In the genomic region with DNA sequence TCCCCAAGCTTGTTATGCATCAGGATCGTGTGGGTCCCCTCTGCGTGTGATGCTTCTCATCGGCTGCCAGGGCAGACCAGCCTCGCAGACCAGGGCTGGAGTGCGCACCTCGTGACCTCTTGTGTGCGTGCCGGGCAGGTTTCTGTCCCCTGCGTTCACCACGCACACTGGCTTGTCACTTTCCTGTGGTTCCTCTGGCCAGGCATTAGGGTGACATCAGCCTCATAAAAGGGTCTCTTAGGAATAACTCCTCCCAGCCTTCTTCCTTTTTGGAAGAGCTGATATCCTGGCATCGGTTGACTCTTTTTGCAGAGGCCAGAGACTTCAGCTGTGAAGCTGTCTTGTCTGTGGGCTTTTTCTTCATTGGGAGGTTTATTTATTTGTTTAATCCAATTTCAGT, we compare ENCODE assay signal across 23 mouse cellular contexts. TPM values are rescaled to one million over a fixed set of nuclear protein-coding genes. Genes with fewer than 3 reads are reported as not detected.
A peak's percentile ranks its signal among the peaks of the same experiment; 100 is the strongest.
DNase-seq lines count a peak whose midpoint lies in the region; ATAC-seq lines count a peak whose summit lies in the region.
"Had no signal": no experiment of that assay in that cellular context is flagged by ENCODE, and none has a peak within 500 bp of the region (broad histone marks: within the 10 kb centered on the region; RNA-seq: fewer than 3 reads in every experiment).

No protein-coding gene starts in this region.

- H3K4me2 ChIP-seq in limb, embryonic 13.5 days (replicated peaks) = no peak overlapping the region
- H3K4me2 ChIP-seq in heart, embryonic 14.5 days (ENCODE audit: low read length) = no peak overlapping the region
- H3K4me2 ChIP-seq: hindbrain, embryonic 12.5 days; kidney, embryonic 15.5 days; neural tube, embryonic 13.5 days had no signal

- no peak for ATAC-seq in limb, embryonic 13.5 days (ENCODE audit: low FRiP score, low read depth)
- no peak for ATAC-seq in heart, embryonic 14.5 days (ENCODE audit: insufficient number of reproducible peaks, insufficient read depth, low FRiP score, low read depth)
- ATAC-seq: forebrain, postnatal 0 days; intestine, postnatal 0 days; midbrain, embryonic 16.5 days had no signal

- peaks cover 53% of the 10 kb centered on the region for H3K36me3 ChIP-seq in limb, embryonic 13.5 days
- peaks cover 91% of the 10 kb centered on the region for H3K36me3 ChIP-seq in limb, embryonic 10.5 days
- H3K36me3 ChIP-seq in heart, embryonic 14.5 days (ENCODE audit: control insufficient read depth, insufficient read depth, low read length) = peaks cover 36% of the 10 kb centered on the region

- WGBS in limb, embryonic 13.5 days = 83% methylated on average over 11 of the region's 11 CpGs
- 92% methylated on average over 11 of the region's 11 CpGs for WGBS in limb, embryonic 10.5 days
- 50% methylated on average over 11 of the region's 11 CpGs for WGBS in heart, embryonic 14.5 days

- H3K27me3 ChIP-seq in limb, embryonic 13.5 days = no peaks in the 10 kb centered on the region
- H3K27me3 ChIP-seq in limb, embryonic 10.5 days (ENCODE audit: low read depth, poor library complexity, severe bottlenecking) = no peaks in the 10 kb centered on the region
- no peaks in the 10 kb centered on the region for H3K27me3 ChIP-seq in heart, embryonic 14.5 days (ENCODE audit: control insufficient read depth, insufficient read depth, low read length)
- H3K27me3 ChIP-seq: hindbrain, embryonic 12.5 days; kidney, embryonic 15.5 days; neural tube, embryonic 13.5 days had no signal

- peak; percentile 53 to 71 for DNase-seq in heart, adult 18-20 months
- no peak for DNase-seq in heart, postnatal 4 days
- no peak for DNase-seq in limb, embryonic 10.5 days (ENCODE audit: low spot score)
- no peak for DNase-seq in adipocyte (ENCODE audit: low spot score)
- DNase-seq in frontal cortex, postnatal 10 days (ENCODE audit: low spot score in 2 of 2) = no peak
- DNase-seq: adrenal gland, postnatal 25 days; cerebellum, adult 9-11 months; forebrain, postnatal 0 days; kidney, postnatal 36 days; lung, postnatal 4 days; retina, postnatal 1 day; right cerebral cortex, postnatal 25 days; thymus, postnatal 36 days had no signal

- no peak overlapping the region for H3K4me3 ChIP-seq in limb, embryonic 13.5 days
- no peak overlapping the region for H3K4me3 ChIP-seq in limb, embryonic 10.5 days
- no peak overlapping the region for H3K4me3 ChIP-seq in heart, embryonic 14.5 days (ENCODE audit: control insufficient read depth in 1 of 2, insufficient read depth in 1 of 2, low read depth in 1 of 2, low read length in 2 of 2)
- H3K4me3 ChIP-seq: forebrain, embryonic 10.5 days; hindbrain, embryonic 12.5 days; kidney, embryonic 15.5 days; midbrain, embryonic 10.5 days; myocyte; neural tube, embryonic 13.5 days had no signal

- no peaks in the 10 kb centered on the region for H3K9me3 ChIP-seq in limb, embryonic 13.5 days
- H3K9me3 ChIP-seq in limb, embryonic 10.5 days (replicated peaks) = no peaks in the 10 kb centered on the region
- H3K9me3 ChIP-seq in heart, embryonic 14.5 days (ENCODE audit: control insufficient read depth, low read length) = no peaks in the 10 kb centered on the region
- H3K9me3 ChIP-seq: forebrain, embryonic 10.5 days; hindbrain, embryonic 12.5 days; kidney, embryonic 15.5 days; midbrain, embryonic 10.5 days; neural tube, embryonic 13.5 days had no signal

- H3K27ac ChIP-seq in limb, embryonic 13.5 days = no peak overlapping the region
- no peak overlapping the region for H3K27ac ChIP-seq in limb, embryonic 10.5 days
- peak overlapping the region; percentile 36 to 48; a peak in 2 of 4 replicates for H3K27ac ChIP-seq in heart, embryonic 14.5 days (replicated peaks in 1 of 2; ENCODE audit: control insufficient read depth in 1 of 2, insufficient read depth in 1 of 2, low read depth in 2 of 2, low read length in 2 of 2)
- H3K27ac ChIP-seq: forebrain, embryonic 10.5 days; hindbrain, embryonic 12.5 days; kidney, embryonic 15.5 days; midbrain, embryonic 10.5 days; neural tube, embryonic 13.5 days had no signal

- 0 out of 2 replicates have a peak overlapping the region, but pooled peaks have one; percentile 39 for H3K9ac ChIP-seq in limb, embryonic 13.5 days
- 0 out of 2 replicates have a peak overlapping the region, but pooled peaks have one; percentile 16 for H3K9ac ChIP-seq in heart, embryonic 14.5 days (ENCODE audit: low read length)
- H3K9ac ChIP-seq: forebrain, postnatal 0 days; hindbrain, embryonic 12.5 days; kidney, embryonic 15.5 days; neural tube, embryonic 13.5 days had no signal

- H3K4me1 ChIP-seq in limb, embryonic 13.5 days = peaks cover 23% of the 10 kb centered on the region
- no peaks in the 10 kb centered on the region for H3K4me1 ChIP-seq in limb, embryonic 10.5 days
- H3K4me1 ChIP-seq in heart, embryonic 14.5 days (ENCODE audit: control insufficient read depth in 2 of 2, insufficient read depth in 2 of 2, low read length in 2 of 2) = peaks cover 46 to 63% of the 10 kb centered on the region in 2 experiments
- H3K4me1 ChIP-seq: hindbrain, embryonic 12.5 days; midbrain, embryonic 10.5 days had no signal

RNA-seq across cellular contexts. Expression of a gene that starts 12.2 kb away (rescaled TPM):
- total RNA-seq in heart, adult 18-20 months (2021) = 10 to 100 TPM; 50.3 to 57.1 TPM
- 10 to 100 TPM; 66.9 to 69.5 TPM for total RNA-seq in heart, postnatal 4 days (2021)
- polyA plus RNA-seq in limb, embryonic 13.5 days (2015; fragmentation: Nextera tagmentation; extraction: Ambion mirVana) = 17.5 and 18.9 TPM in 2 replicates
- polyA plus RNA-seq in limb, embryonic 10.5 days (2016; fragmentation: Nextera tagmentation; extraction: Ambion mirVana) = 23.5 and 26.1 TPM in 2 replicates
- polyA plus RNA-seq in heart, embryonic 14.5 days (2014; fragmentation: Nextera tagmentation; extraction: Ambion mirVana) = 30.2 and 36.9 TPM in 2 replicates

RNA-seq across cellular contexts. Expression of a gene that starts 12.8 kb away (rescaled TPM):
- total RNA-seq in heart, adult 18-20 months (2021) = 10 to 100 TPM; 50.4 to 56.6 TPM
- total RNA-seq in heart, postnatal 4 days (2021) = 100 to 1,000 TPM; 109 to 115 TPM
- 122 and 126 TPM in 2 replicates for polyA plus RNA-seq in limb, embryonic 13.5 days (2015; fragmentation: Nextera tagmentation; extraction: Ambion mirVana)
- 114 and 121 TPM in 2 replicates for polyA plus RNA-seq in limb, embryonic 10.5 days (2016; fragmentation: Nextera tagmentation; extraction: Ambion mirVana)
- polyA plus RNA-seq in heart, embryonic 14.5 days (2014; fragmentation: Nextera tagmentation; extraction: Ambion mirVana) = 120 and 121 TPM in 2 replicates

Comparison
In these comparisons a context has a peak if more than half of its experiments do, and no peak if none do; other contexts are left out.
1. DNase-seq: peak in heart, adult 18-20 months (2 of 2); none in heart, postnatal 4 days (single experiment), limb, embryonic 10.5 days (single experiment), adipocyte (single experiment) and frontal cortex, postnatal 10 days (0 of 2).
2. H3K27ac ChIP-seq: peak in heart, embryonic 14.5 days (2 of 2); none in limb, embryonic 13.5 days (single experiment) and limb, embryonic 10.5 days (single experiment).